Mouse (Mus musculus): ENCODE measurements around the gene Arrdc3. TPM values are rescaled to one million over a fixed set of nuclear protein-coding genes. Genes with fewer than 3 reads are reported as not detected.
A peak's percentile ranks its signal among the peaks of the same experiment; 100 is the strongest.

The Arrdc3 gene
- 43.7 and 50.7 TPM in 2 replicates for polyA plus RNA-seq (2015; fragmentation: Nextera tagmentation; extraction: Ambion mirVana)

GRCm38 (mm10) chr13:80883190-80883589 lies at the start of gene Arrdc3:
Gene Arrdc3 (plus strand): TSS chr13:80883384.
- Histone ChIP-seq H3K27ac (replicated peaks) (peak within 1 kb of the TSS; percentile 100), H3K4me3 (peak within 1 kb of the TSS; percentile 77), H3K36me3 (peaks cover 6% of the 10 kb centered on the region), H3K4me1 (replicated peaks) (peaks cover 9% of the 10 kb centered on the region), H3K4me2 (peak within 1 kb of the TSS; percentile 62), H3K9me3 (no peaks in the 10 kb centered on the region), H3K9ac (peak within 1 kb of the TSS; percentile 100), H3K27me3 (no peaks in the 10 kb centered on the region)
- ATAC-seq (ENCODE audit: low read depth) = peak; percentile 44
- WGBS = under 1% methylated on average over 29 of the region's 31 CpGs

GRCm38 (mm10) chr13:80862215-80862614 lies 21.0 kb upstream of the Arrdc3 start:
- ATAC-seq (ENCODE audit: low read depth) = peak; percentile 71
- Histone ChIP-seq H3K4me1 (replicated peaks) (no peaks in the 10 kb centered on the region), H3K36me3 (no peaks in the 10 kb centered on the region), H3K9me3 (no peaks in the 10 kb centered on the region), H3K4me3 (no peak overlapping the region), H3K9ac (no peak overlapping the region), H3K4me2 (no peak overlapping the region), H3K27me3 (no peaks in the 10 kb centered on the region), H3K27ac (replicated peaks) (no peak overlapping the region)
- WGBS = 17% methylated on average over 5 of the region's 5 CpGs

- no peaks in the 10 kb centered on the region for H3K4me1 ChIP-seq (replicated peaks)
- H3K4me3 ChIP-seq = no peak overlapping the region
- H3K9ac ChIP-seq = no peak overlapping the region
- no peaks in the 10 kb centered on the region for H3K27me3 ChIP-seq
- no peak overlapping the region for H3K4me2 ChIP-seq
- no peak overlapping the region for H3K27ac ChIP-seq (replicated peaks)
- no peaks in the 10 kb centered on the region for H3K9me3 ChIP-seq
- H3K36me3 ChIP-seq = no peaks in the 10 kb centered on the region
- 85% methylated on average over 3 of the region's 3 CpGs for WGBS
- ATAC-seq (ENCODE audit: low read depth) = no peak
Measured at GRCm38 (mm10) chr13:80864195-80864594, 19.0 kb upstream of the Arrdc3 start.

GRCm38 (mm10) chr13:80875126-80875525 lies 8.1 kb upstream of the Arrdc3 start:
- ATAC-seq (ENCODE audit: low read depth) = no peak
- no peaks in the 10 kb centered on the region for H3K4me1 ChIP-seq (replicated peaks)
- H3K36me3 ChIP-seq = no peaks in the 10 kb centered on the region
- no peaks in the 10 kb centered on the region for H3K27me3 ChIP-seq
- H3K9ac ChIP-seq = no peak overlapping the region
- no peak overlapping the region for H3K4me3 ChIP-seq
- 93% methylated on average over 5 of the region's 5 CpGs for WGBS
- no peaks in the 10 kb centered on the region for H3K9me3 ChIP-seq
- no peak overlapping the region for H3K4me2 ChIP-seq
- H3K27ac ChIP-seq (replicated peaks) = no peak overlapping the region

GRCm38 (mm10) chr13:80880756-80881155 lies 2.4 kb upstream of the Arrdc3 start:
- no peak for ATAC-seq (ENCODE audit: low read depth)
- H3K27me3 ChIP-seq = no peaks in the 10 kb centered on the region
- H3K4me3 ChIP-seq = no peak overlapping the region
- H3K9ac ChIP-seq = no peak overlapping the region
- WGBS = 78% methylated on average over 4 of the region's 4 CpGs
- H3K4me1 ChIP-seq (replicated peaks) = peaks cover 5% of the 10 kb centered on the region; the same call in 1 of the 2 replicates
- H3K4me2 ChIP-seq = no peak overlapping the region
- H3K36me3 ChIP-seq = no peaks in the 10 kb centered on the region
- H3K9me3 ChIP-seq = no peaks in the 10 kb centered on the region
- no peak overlapping the region for H3K27ac ChIP-seq (replicated peaks)

- Histone ChIP-seq H3K9me3 (no peaks in the 10 kb centered on the region), H3K4me2 (peak overlapping the region; percentile 62), H3K9ac (peak overlapping the region; percentile 100), H3K27me3 (no peaks in the 10 kb centered on the region), H3K27ac (replicated peaks) (peak overlapping the region; percentile 100), H3K36me3 (no peaks in the 10 kb centered on the region), H3K4me1 (replicated peaks) (peaks cover 8% of the 10 kb centered on the region), H3K4me3 (peak overlapping the region; percentile 77)
- no peak for ATAC-seq (ENCODE audit: low read depth)
- WGBS = 20% methylated on average over 6 of the region's 6 CpGs
Measured at GRCm38 (mm10) chr13:80881722-80882500, 1.3 kb upstream of the Arrdc3 start.

- Histone ChIP-seq H3K36me3 (peaks cover 2% of the 10 kb centered on the region), H3K27ac (replicated peaks) (peak overlapping the region; percentile 100), H3K4me3 (peak overlapping the region; percentile 77), H3K9me3 (no peaks in the 10 kb centered on the region), H3K27me3 (no peaks in the 10 kb centered on the region), H3K4me2 (peak overlapping the region; percentile 62), H3K4me1 (replicated peaks) (peaks cover 9% of the 10 kb centered on the region), H3K9ac (peak overlapping the region; percentile 100)
- WGBS = under 1% methylated on average over 23 of the region's 23 CpGs
- peak; percentile 32 for ATAC-seq (ENCODE audit: low read depth)
Measured at GRCm38 (mm10) chr13:80882716-80883135, 458 bp upstream of the Arrdc3 start.

- Histone ChIP-seq H3K27me3 (no peaks in the 10 kb centered on the region), H3K4me1 (replicated peaks) (peaks cover 9% of the 10 kb centered on the region), H3K9ac (peak overlapping the region; percentile 100), H3K27ac (replicated peaks) (peak overlapping the region; percentile 100), H3K4me2 (peak overlapping the region; percentile 62), H3K9me3 (no peaks in the 10 kb centered on the region), H3K4me3 (peak overlapping the region; percentile 77), H3K36me3 (peaks cover 9% of the 10 kb centered on the region)
- under 1% methylated on average over 23 of the region's 23 CpGs for WGBS
- no peak for ATAC-seq (ENCODE audit: low read depth)
Measured at GRCm38 (mm10) chr13:80883649-80884376, 629 bp downstream of the Arrdc3 start.

- no peaks in the 10 kb centered on the region for H3K27me3 ChIP-seq
- H3K36me3 ChIP-seq = peaks cover 11% of the 10 kb centered on the region
- H3K4me1 ChIP-seq (replicated peaks) = peaks cover 9% of the 10 kb centered on the region
- under 1% methylated on average over 15 of the region's 15 CpGs for WGBS
- peak overlapping the region; percentile 62 for H3K4me2 ChIP-seq
- H3K9me3 ChIP-seq = no peaks in the 10 kb centered on the region
- H3K27ac ChIP-seq (replicated peaks) = peak overlapping the region; percentile 100
- H3K9ac ChIP-seq = peak overlapping the region; percentile 100
- peak overlapping the region; percentile 77 for H3K4me3 ChIP-seq
- peak; percentile 28 for ATAC-seq (ENCODE audit: low read depth)
Measured at GRCm38 (mm10) chr13:80884377-80884983, 1.3 kb downstream of the Arrdc3 start.

- Histone ChIP-seq H3K36me3 (peaks cover 16% of the 10 kb centered on the region), H3K4me1 (replicated peaks) (peaks cover 9% of the 10 kb centered on the region), H3K4me2 (peak overlapping the region; percentile 62), H3K27ac (replicated peaks) (peak overlapping the region; percentile 100), H3K9me3 (no peaks in the 10 kb centered on the region), H3K9ac (peak overlapping the region; percentile 100), H3K4me3 (peak overlapping the region; percentile 77), H3K27me3 (no peaks in the 10 kb centered on the region)
- WGBS = 1% methylated on average over 47 of the region's 47 CpGs
- ATAC-seq (ENCODE audit: low read depth) = peak; percentile 93
Measured at GRCm38 (mm10) chr13:80885103-80885833, 2.1 kb downstream of the Arrdc3 start.

- peak; percentile 94 for ATAC-seq (ENCODE audit: low read depth)
- WGBS = under 1% methylated on average over 69 of the region's 72 CpGs
Measured at GRCm38 (mm10) chr13:80885834-80886663, 2.9 kb downstream of the Arrdc3 start.

More at GRCm38 (mm10) chr13:80885834-80886663, 2.9 kb downstream of the Arrdc3 start:
- Histone ChIP-seq H3K4me2 (peak overlapping the region; percentile 62), H3K27ac (replicated peaks) (peak overlapping the region; percentile 100), H3K27me3 (no peaks in the 10 kb centered on the region), H3K4me3 (peak overlapping the region; percentile 77), H3K9me3 (no peaks in the 10 kb centered on the region), H3K4me1 (replicated peaks) (peaks cover 9% of the 10 kb centered on the region), H3K9ac (peak overlapping the region; percentile 100), H3K36me3 (peaks cover 24% of the 10 kb centered on the region)
